Mouse (Mus musculus) heart, postnatal 4 days (tissue): Measurements from ENCODE around the gene Gm10644. TPM values are rescaled to one million over a fixed set of nuclear protein-coding genes. Genes with fewer than 3 reads are reported as not detected.
A peak's percentile ranks its signal among the peaks of the same experiment; 100 is the strongest.
"Not testable (repeated sequence)": the region's sequence is repeated elsewhere in the genome, so short reads cannot be mapped to it uniquely, and the experiment has no call there.

ENCODE experiments used
- DNase-seq: peaks from one replicate; pipeline ENCODE4 v3.0.0; 2021
- total RNA-seq, 2 experiments: library from RNA; stranded (reverse); gene quantifications; 2 replicates each; pipeline ENCODE4 v1.2.3; 2021

Gm10644 gene
- total RNA-seq, result under 1 TPM; 0.27 to 0.41 TPM

DNA sequence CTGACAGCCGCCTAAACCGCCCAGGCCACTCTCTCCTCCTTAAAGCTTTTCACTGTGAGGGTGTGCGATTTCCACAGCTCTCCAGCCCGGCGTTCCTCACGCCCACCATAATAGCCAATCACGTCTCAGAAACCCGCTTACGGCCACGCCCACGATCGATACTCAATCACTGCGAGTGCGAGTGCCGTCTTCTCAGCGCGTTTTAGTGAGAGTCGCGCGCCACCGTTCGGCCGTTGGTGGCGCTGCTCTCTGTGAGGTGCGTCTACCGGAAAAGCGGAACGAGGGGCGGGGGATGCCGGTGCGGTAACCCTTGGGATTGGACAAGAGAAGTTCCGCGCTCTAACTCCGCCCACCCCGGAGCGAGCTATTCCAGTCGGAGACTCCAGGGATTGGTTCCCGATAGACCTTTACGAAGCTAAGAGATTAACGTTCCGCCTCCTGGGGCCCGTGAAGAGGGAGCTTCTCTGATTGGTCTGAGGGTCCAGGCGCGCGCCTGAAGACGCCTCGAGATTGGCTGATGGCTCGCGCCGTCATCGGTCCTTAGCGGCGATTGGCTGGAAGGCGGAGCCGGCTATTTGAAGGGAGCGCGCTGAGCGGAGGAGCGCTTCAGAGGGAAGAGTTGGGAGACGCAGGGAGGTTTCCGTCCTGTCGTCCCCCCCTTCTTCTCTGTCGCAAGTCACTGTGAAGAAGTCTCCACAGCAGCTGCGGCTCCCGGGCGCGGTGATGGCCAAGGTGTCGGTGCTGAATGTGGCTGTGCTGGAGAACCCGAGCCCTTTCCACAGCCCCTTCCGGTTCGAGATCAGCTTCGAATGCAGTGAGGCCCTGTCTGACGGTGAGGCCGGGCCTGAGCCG is at the start of gene Gm10644, which contains the start of gene Asf1b:
Gene Gm10644, minus strand, starts transcription at position 100 of the 852 bp plus-strand sequence.
Gene Asf1b, plus strand, starts transcription at position 402 of the 852 bp plus-strand sequence.
- peak; percentile 98 for DNase-seq

DNA sequence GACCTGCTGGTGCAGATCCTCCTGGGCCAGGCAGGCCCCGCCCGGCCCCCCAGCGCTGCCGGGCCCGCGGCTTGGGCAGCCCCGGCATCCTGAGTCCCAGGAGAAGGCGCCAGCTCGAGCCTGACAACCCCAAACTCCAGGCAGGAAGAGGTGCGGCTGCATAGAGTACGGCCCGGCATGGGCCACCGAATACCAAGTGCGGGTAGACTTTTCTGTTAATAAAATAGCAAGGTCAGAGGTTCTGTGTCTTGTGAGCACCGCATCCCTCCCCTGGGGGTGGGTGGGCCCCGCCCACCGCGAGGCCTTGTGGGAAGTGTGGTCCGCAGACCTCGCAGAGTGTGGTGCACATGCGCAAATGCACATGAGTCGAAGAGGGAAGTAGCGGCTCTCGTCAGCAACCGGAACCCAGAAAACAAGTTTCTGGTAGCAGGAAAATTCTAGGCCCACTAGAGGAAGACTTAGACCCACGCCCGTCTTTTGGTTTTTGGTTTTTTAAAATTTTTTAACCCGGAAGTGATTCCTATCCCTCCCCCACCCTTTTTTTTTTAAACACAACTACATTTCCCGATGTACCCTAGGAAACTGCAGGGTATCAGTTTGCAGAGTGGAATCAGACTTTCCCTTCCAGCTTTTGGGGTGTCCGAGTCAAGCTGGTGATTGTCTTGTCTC is 49.7 kb upstream of the Gm10644 start:
- DNase-seq, result peak; percentile 93

DNA sequence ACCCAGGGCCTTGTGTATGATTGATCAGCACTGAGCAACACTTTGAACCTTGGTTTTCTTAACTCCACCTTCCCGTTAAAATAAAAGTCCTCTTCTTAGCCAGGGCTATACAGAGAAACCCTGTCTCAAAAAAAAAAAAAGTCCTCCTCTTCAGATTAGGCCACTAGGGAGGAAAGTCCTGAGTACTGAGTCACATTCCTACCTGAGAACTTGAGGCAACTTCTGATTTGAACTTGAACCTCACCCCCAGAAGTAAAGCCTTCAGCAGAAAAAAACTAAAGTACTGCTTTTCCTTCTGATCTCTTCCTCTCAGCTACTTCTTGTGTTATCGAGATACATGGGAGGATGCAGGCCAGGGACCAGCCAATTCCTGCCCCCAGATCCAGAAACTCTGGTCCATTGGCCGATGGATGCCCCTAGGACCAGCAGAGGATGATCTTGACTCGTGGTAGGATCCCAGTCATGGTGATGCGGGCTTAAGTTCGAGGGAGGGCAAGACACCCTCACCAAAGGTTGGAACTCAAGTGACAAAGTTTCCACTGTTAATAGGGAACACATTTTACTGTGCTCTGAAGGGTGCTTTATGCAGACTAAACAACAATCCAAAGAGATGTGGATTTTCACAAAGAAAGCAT is 48.7 kb upstream of the Gm10644 start:
- no peak for DNase-seq

DNA sequence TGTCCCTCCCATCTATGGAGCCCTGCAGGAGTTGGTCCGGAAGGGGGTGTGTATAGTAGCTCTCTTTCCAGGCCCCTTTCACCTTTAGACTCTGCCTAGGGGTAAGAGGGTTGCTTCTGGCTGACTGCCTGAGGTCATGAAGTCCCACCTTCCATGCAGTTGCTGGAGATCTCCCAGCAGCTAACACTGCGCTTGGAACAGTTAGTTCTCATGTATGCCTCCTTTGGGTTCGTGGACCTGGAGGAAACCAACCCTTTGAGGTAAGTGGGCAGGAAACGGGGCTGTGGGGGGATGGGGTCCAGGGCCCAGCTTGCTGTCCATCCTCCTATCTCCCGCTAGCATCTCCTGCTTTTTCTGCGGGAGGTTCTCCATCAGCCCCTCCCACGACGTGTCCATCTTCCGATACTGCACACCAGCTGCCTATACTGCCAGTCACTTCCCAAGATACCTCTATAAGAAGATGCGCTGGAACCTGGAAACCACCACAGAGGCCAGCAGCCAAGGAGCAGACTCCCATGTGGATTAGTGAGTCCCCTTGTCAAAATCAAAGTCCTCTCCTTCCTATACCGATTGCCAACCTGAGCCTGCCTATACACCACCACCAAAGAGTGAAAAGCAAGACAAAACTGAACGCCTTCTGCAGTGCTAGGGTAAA is 48.1 kb upstream of the Gm10644 start:
- DNase-seq, result no peak

DNA sequence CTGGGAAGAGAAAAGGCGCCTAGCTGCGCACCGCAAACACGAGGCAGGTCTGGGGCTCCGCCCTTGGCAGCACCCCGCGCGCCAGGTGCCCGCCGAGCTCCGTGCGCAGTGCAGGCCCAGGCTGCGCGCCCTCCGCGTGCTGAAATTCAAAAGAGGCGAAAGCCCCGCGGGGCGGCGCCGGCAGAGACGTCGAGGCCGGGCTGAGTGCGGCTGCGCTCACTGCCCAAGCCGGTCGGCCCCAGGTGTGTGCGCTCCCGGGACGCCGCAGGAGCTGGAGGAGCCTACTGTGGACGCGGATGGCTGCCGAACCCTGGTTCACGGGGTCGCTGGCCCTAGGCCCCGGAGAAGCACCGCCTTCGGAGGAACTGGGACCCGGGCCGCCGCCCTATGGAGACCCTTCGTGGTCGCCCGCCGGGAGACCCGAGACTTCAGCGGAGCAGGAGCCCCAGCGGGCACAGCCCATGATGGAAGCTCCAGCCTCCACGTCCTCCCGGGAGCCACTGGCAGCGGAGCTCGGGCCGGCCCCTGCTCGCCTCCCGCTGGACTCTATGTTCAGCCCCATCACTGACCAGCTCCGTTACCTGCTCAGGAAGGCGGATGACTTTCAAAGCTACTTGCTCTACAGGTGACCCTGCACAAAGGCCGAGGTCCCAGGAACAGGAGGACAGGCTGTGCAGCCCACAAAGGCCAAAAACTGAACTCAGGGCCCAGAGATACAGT is 46.4 kb upstream of the Gm10644 start, which contains the start of gene 1700067K01Rik:
Gene 1700067K01Rik, plus strand, starts transcription at position 222 of the 720 bp plus-strand sequence.
- no peak for DNase-seq

DNA sequence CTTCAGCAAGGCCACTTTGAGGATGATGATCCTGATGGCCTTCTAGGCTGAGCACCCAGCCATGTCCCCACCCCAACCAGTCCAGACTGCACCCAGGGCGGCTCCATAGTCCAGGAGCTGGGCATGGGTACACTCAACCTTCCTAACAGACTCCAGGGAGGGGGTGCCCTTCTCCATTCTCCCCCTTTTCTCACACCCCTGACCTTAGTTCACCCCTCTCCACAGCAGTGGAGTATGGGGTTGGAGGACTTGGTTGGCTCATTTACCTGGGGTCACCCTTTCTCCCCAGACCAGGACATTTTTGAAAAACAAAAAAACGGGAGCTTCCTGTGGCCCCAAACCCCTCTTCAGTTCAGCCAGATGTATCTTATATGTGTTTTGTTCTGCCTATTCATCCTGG is 44.8 kb upstream of the Gm10644 start:
- DNase-seq, result no peak

DNA sequence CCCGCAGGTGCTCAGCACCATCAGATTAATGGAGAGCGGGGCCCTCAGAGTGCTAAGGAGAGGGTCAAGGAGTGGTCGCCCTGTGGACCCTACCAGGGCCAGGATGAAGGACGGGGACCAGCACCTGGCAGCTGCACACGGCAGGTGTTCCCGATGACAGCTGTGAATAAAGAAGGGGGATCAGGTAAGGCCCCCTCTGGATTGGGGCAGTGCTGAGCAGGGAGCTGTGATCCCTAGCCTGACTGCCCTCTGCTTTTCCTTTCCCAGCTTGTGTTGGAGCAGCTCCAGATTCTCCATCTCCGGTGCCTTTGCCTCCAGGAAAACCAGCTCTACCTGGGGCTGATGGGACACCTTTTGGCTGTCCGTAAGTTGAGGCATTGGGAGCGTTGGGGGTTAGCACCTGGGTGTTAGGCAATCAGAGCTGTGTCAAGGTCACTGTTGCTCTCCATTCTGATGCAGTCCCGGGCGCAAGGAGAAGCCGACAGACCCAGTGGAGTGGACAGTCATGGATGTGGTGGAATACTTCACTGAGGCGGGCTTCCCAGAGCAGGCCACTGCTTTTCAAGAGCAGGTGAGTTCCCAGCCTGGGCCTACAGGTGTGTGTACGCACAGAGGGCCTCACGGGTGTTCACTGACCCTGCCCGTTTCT is 44.2 kb upstream of the Gm10644 start:
- no peak for DNase-seq

DNA sequence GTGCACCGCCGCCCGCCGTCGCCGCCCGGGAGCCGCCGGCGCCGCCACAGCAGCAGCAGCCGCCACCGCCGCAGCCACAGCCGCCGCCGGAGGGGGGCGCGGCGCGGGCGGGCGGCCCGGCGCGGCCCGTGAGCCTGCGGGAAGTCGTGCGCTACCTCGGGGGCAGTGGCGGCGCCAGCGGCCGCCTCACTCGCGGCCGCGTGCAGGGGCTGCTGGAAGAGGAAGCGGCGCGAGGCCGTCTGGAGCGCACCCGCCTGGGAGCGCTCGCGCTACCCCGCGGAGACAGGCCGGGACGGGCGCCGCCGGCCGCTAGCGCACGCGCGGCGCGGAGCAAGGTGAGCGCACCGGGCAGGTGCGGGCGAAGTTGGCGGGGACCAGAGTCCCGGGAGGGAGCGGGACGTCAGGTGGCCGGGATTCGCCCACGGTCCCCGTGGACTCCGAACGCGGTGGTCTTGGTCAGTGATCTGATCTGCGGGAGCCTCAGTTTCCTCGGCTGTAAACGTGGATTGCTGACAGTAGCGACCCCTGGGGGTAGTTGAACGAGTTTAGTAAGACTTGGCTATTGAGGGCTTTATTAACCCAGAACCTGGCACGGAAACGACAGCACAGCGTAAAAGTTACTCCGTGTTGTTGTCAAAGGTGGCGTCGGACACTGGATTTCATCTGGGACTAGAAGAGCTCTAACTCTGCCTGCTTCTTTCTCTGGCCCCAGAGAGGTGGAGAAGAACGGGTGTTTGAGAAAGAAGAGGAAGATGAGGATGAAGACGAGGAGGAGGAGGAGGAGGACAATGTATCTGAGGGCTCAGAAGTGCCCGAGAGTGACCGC is 43.4 kb upstream of the Gm10644 start:
- DNase-seq, result peak; percentile 64

DNA sequence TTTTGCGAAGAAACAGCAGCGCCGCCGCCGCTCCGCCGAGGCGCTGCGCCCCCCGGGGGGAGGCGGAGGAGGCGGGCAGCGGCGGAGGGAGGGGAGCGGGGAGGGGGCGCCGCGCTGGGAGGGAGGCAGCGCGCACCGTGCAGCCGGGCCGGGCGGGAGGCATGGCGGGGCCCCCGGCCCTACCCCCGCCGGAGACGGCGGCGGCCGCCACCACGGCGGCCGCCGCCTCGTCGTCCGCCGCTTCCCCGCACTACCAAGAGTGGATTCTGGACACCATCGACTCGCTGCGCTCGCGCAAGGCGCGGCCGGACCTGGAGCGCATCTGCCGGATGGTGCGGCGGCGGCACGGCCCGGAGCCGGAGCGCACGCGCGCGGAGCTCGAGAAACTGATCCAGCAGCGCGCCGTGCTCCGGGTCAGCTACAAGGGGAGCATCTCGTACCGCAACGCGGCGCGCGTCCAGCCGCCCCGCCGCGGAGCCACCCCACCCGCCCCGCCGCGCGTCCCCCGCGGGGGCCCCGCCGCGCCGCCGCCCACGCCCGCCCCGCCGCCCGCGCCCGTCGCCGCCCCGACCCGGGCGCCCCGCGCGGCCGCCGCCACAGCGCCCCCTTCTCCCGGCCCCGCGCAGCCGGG is 42.6 kb upstream of the Gm10644 start, which contains the start of gene Samd1:
Gene Samd1, plus strand, starts transcription at position 162 of the 631 bp plus-strand sequence.
- peak; percentile 65 for DNase-seq

DNA sequence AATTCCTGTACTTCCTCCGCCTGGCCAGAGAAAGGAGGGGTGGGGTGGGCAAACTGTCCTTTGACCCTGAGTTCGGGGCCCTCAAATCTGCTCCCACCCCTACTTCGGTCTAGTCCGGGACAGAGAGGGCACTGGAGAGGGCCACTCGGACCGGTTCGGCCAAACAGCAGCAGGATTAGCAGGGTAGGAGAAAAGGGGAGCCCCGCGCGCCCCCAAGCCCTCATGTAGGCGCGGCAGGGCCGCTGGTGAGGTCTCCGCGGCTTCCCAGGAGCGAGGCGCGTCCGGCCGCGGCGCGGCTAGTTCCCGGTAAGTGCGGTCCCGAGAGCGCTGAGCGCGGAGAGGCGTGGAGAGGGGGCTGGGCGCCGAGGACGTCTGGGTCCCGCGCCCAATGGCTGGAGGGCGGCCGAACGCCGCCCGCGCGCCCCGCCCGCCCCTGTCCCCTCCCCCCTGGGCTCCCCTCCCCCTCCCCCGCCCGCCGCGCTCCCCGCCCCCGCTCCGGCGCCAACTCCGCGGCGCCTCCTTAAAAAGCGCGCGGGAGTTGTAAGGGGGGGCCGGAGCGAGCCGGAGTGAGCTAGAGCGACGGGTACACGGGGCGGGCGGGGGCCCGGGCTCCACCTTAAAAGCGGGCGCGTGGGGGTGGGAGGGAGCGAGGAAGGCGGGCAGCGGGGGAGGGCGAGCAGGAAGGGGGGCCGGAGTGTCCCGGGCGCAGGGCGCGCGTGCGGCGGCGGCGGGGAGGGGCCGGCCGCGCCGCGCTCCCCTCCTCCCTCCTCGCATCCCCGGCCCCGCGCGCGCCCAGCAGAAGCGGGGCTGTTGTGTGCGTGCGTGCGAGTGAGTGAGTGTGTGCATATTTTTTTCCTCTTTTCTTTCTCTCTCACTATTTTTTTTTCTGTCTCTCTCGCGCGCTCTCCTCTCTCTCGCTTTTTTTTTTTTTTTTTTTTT is 41.8 kb upstream of the Gm10644 start:
- DNase-seq, result peak; percentile 91

DNA sequence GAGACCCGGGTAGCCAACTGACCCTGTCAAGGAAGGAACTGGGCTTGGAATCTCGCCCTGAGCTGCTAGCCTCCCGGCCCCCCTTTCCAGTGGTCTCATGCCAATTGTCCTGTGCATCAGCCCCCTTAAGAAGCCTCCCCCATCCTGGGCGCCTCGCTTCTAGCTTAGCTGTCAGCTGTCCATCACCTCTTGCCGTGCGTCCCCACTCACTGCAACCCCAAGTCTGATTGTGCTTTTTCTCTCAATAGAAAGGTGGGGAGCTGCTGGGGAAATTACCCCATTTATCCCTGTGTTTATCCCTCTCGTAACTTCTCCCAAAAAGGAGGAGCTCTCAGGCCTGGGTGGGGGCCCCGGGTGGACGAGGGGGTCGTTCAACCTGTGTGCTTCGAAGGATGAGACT is 41.0 kb upstream of the Gm10644 start:
- DNase-seq, result no peak

DNA sequence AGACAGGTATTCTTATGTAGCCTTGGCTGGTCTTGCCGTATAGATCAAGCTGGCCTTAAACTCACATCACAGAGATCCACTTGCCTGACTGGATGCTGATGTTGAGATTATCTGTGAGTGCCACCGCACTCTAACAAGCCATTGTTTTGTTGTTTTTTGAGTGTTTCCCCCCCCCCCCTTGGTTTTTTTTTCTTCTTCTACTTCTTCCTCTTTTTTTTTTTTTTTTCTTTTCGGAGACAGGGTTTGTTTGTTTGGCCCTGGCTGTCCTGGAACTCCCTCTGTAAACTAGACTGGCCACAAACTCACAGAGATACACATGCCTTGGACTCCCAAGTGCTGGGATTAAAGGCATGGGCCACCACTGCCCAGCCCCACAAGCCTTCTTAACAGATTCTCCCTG is 39.0 kb upstream of the Gm10644 start:
- no peak for DNase-seq

DNA sequence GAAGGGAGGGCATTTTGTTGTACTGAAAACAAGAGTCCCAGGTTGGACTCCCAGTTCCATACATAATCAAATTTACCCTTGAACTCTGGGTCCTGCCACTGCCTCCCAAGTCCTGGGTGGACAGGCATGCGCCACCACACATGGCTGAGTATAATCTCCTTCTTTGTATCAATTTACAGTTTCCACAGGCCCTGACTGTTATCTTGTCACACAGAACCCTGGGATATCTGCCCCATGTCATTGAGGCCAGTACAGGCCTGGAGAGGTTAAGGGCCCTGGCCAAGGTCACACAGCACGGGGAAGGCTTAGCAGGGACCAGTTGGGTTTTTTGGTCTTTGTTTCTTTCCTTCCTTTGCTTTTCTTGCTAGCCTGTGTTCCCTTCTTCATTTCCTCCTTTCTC is 37.5 kb upstream of the Gm10644 start:
- no peak for DNase-seq

DNA sequence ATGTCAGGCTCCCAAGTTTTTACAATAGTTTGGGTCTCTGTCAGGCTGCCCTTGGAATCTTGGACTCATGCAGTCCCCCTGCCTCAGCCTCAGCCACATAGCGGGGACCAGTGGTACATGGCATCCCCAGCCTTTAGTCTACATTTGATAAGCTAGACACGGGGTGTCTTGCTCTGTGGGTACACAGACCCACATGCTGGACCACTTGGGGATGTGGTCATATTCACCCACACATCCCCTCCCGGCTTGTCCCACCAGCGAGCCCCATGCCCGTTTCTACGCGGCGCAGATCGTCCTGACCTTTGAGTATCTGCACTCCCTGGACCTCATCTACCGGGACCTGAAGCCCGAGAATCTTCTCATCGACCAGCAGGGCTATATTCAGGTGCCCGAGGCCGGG is 35.2 kb upstream of the Gm10644 start:
- no peak for DNase-seq

DNA sequence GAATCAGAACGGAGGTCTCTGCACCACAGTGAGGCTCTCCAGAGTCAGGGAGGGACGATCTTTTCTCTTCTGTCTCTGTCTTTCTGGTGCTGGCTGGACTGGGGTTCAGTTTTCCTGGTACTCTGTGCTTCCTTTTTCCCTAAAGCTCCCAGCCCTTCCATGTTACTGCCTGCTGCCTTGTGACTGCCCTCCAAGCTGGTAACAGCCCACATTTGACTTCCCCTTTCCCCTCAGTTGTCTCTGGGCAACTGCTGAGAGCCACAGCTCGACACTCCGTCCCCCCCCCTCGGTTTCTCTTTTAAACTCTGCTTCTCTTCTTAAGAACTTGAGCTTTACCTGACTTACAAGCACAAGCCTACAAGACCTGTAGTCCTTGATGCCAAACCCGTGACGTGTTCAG is 34.2 kb upstream of the Gm10644 start:
- no peak for DNase-seq

DNA sequence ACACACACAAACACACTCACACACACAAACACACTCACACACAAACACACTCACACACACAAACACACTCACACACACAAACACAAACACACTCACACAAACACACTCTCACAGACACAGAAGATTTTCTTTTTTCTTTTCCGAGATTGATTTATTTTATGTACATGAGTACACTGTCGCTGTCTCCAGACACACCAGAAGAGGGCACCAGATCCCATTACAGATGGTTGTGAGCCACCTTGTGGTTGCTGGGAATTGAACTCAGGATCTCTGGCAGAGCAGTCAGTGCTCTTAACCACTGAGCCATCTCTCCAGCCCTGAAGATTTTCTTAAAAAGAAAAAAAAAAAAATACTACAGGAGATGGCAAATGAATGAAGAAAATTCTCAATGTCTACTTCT is 28.2 kb upstream of the Gm10644 start:
- DNase-seq, result not testable (repeated sequence)

DNA sequence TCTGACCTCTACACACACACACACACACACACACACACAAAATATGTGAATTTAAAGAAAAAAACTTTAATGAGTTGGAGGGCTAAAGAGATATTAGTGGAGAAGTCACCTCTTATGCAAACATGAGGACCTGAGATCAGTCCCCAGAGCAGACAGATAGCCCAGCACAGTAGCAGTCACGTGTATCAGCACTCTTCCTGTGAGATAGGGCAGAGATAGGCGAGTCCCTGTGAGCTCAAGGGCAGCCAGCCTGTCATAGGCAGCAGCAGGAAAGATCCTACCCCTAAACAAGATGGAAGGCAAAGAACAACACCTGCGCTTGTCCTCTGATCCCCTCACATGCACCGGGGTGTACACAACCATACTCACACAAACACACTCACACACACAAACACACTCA is 27.4 kb upstream of the Gm10644 start:
- DNase-seq, result no peak

DNA sequence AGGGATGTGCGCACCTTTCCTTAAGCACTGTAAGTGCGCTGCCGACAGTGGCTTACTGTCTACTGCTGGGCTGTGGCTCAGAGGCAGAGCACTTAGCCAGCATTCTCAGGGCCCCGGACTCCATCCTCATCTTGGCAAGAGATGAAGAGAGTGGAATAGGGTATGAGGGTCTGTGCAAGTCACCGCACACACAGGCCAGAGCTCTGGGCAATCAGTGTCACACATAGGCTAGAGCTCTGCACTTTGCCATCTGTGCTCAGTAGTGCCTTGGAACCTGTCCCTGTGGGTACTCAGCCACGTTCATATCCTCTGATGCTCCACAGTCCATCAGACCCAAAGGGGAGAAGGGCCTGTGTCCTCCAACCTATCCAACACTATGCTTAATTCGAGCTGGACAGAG is 26.5 kb upstream of the Gm10644 start:
- DNase-seq, result no peak

DNA sequence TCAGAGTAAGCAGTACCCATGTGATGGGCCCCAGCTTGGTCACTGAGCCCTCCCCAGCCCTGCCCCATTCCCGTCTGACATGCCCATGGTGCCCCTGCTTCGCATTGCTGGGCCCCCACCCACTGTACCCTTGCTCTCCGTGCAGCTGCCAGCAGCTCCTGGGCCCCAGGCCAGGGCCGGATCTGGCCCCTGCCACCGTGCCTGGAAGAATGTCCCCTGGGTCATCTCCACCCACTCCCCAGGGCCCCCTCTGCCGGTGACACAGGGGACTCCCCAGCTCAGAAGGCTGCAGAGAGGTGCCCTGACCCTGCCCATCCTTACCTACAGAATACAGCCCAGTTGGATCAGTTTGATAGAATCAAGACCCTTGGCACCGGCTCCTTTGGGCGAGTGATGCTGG is 25.8 kb upstream of the Gm10644 start:
- peak; percentile 88 for DNase-seq
